Mouse (Mus musculus) heart, embryonic 15.5 days (tissue): ENCODE measurements around the gene Sdha. TPM values are rescaled to one million over a fixed set of nuclear protein-coding genes. Genes with fewer than 3 reads are reported as not detected.

Experiments
- ATAC-seq: fragments of 200-750 bp; cut with Nextera tagmentation; replicated peaks from 2 replicates; pipeline ENCODE4 v1.8.0; 2017; ENCODE audit warnings: low read depth, moderate TSS enrichment; ENCODE audit not compliant: insufficient number of reproducible peaks, insufficient read depth, low FRiP score
- H3K27ac ChIP-seq: fragments of 300-500 bp; sonication (generic); 2 replicates; pipeline ENCODE4 v1.5.1; 2015; ENCODE audit warnings: mild to moderate bottlenecking, inconsistent platforms
- H3K27me3 ChIP-seq: fragments of 300-500 bp; sonication (generic); 2 replicates; pipeline ENCODE4 v1.6.1; 2015; ENCODE audit warnings: inconsistent platforms
- H3K36me3 ChIP-seq: fragments of 300-500 bp; sonication (generic); 2 replicates; pipeline ENCODE4 v1.6.1; 2015; ENCODE audit warnings: mild to moderate bottlenecking, inconsistent platforms
- H3K4me1 ChIP-seq: fragments of 300-500 bp; sonication (generic); replicated peaks from 2 replicates; pipeline ENCODE4 v1.6.1; 2015; ENCODE audit warnings: inconsistent platforms
- H3K4me2 ChIP-seq: fragments of 300-500 bp; sonication (generic); 2 replicates; pipeline ENCODE4 v1.6.1; 2015; ENCODE audit warnings: inconsistent platforms, mild to moderate bottlenecking, moderate library complexity
- H3K4me3 ChIP-seq: fragments of 300-500 bp; sonication (generic); 2 replicates; pipeline ENCODE4 v1.5.1; 2015; ENCODE audit warnings: mild to moderate bottlenecking, inconsistent platforms
- H3K9ac ChIP-seq: fragments of 300-500 bp; sonication (generic); 2 replicates; pipeline ENCODE4 v1.6.1; 2015; ENCODE audit warnings: mild to moderate bottlenecking, inconsistent platforms
- H3K9me3 ChIP-seq: fragments of 300-500 bp; sonication (generic); replicated peaks from 2 replicates; pipeline ENCODE4 v1.6.1; 2016; ENCODE audit warnings: inconsistent platforms
- WGBS: fragments of 180-500 bp; shearing (Covaris S2); methylation state at CpG from one replicate; pipeline ENCODE4 v1.1.7; 2015; ENCODE audit warnings: mixed read lengths; 5-methylcytosine and 5-hydroxymethylcytosine counted together
- polyA plus RNA-seq: library from polyadenylated mRNA; unstranded; fragments of >200 nt; fragmentation: Nextera tagmentation; extraction: Ambion mirVana; gene quantifications from 2 replicates; pipeline ENCODE4 v1.2.1, GENCODE M21; 2015

Gene Sdha
- polyA plus RNA-seq, 1 experiment from 2014 or later: 562 TPM

- H3K36me3 ChIP-seq: peaks cover 35% of the 10 kb centered on the region
- H3K9me3 ChIP-seq: no peaks in the 10 kb centered on the region
- no peak overlapping the region for H3K4me2 ChIP-seq
- H3K4me1 ChIP-seq: no peaks in the 10 kb centered on the region
- no peak overlapping the region for H3K27ac ChIP-seq
- 65% methylated on average over 6 of the region's 6 CpGs for WGBS
- no peak overlapping the region for H3K4me3 ChIP-seq
- no peak; the same call in 1 of the 2 replicates for ATAC-seq
- H3K27me3 ChIP-seq: no peaks in the 10 kb centered on the region
- H3K9ac ChIP-seq: no peak overlapping the region
These were observed 48.5 kb downstream of the Sdha start for GRCm38 (mm10) chr13:74301607-74301984.

- ATAC-seq: peak; percentile 59; the same call in 1 of the 2 replicates
- Histone ChIP-seq H3K9ac (no peak overlapping the region), H3K9me3 (no peaks in the 10 kb centered on the region)
These were observed 49.0 kb downstream of the Sdha start for GRCm38 (mm10) chr13:74300925-74301606.

GRCm38 (mm10) chr13:74296376-74296775 lies 53.7 kb downstream of the Sdha start:
- Histone ChIP-seq H3K9ac (no peak overlapping the region), H3K4me3 (no peak overlapping the region), H3K27me3 (peaks cover 15% of the 10 kb centered on the region), H3K36me3 (no peaks in the 10 kb centered on the region), H3K27ac (no peak overlapping the region), H3K4me1 (peaks cover 5% of the 10 kb centered on the region; the same call in 1 of the 2 replicates), H3K9me3 (no peaks in the 10 kb centered on the region), H3K4me2 (no peak overlapping the region)
- WGBS: 65% methylated on average over 7 of the region's 7 CpGs
- no peak for ATAC-seq

More at GRCm38 (mm10) chr13:74300925-74301606, 49.0 kb downstream of the Sdha start:
- H3K27ac ChIP-seq: no peak overlapping the region
- no peaks in the 10 kb centered on the region for H3K27me3 ChIP-seq
- H3K4me2 ChIP-seq: no peak overlapping the region
- H3K4me3 ChIP-seq: no peak overlapping the region
- H3K4me1 ChIP-seq: no peaks in the 10 kb centered on the region
- H3K36me3 ChIP-seq: peaks cover 31% of the 10 kb centered on the region
- WGBS: 40% methylated on average over 4 of the region's 4 CpGs

GRCm38 (mm10) chr13:74292167-74292566 lies 57.9 kb downstream of the Sdha start, which contains the start of gene Ahrr:
Ahrr (minus strand) TSS chr13:74292331.
- no peak within 1 kb of the TSS for H3K27ac ChIP-seq
- peak within 1 kb of the TSS; percentile 62 for H3K4me2 ChIP-seq
- H3K27me3 ChIP-seq: peaks cover 23% of the 10 kb centered on the region
- peaks cover 5% of the 10 kb centered on the region; the same call in 1 of the 2 replicates for H3K4me1 ChIP-seq
- under 1% methylated on average over 27 of the region's 27 CpGs for WGBS
- ATAC-seq: peak; percentile 66; the same call in 1 of the 2 replicates
- H3K36me3 ChIP-seq: no peaks in the 10 kb centered on the region
- no peak within 1 kb of the TSS; the same call in 1 of the 2 replicates for H3K9ac ChIP-seq
- H3K9me3 ChIP-seq: no peaks in the 10 kb centered on the region
- peak within 1 kb of the TSS; percentile 36 for H3K4me3 ChIP-seq

- Histone ChIP-seq H3K4me1 (peaks cover 5% of the 10 kb centered on the region; the same call in 1 of the 2 replicates), H3K27me3 (peaks cover 23% of the 10 kb centered on the region), H3K4me3 (no peak overlapping the region), H3K4me2 (no peak overlapping the region), H3K9ac (no peak overlapping the region), H3K9me3 (no peaks in the 10 kb centered on the region), H3K36me3 (no peaks in the 10 kb centered on the region), H3K27ac (no peak overlapping the region)
- ATAC-seq: no peak
- 74% methylated on average over 5 of the region's 5 CpGs for whole genome bisulfite sequencing
These were observed 60.4 kb downstream of the Sdha start for GRCm38 (mm10) chr13:74289646-74290045.

GRCm38 (mm10) chr13:74282299-74282698 lies 67.8 kb downstream of the Sdha start:
- 76% methylated on average over 1 of the region's 2 CpGs for WGBS
- no peak for ATAC-seq

GRCm38 (mm10) chr13:74275726-74276125 lies 74.4 kb downstream of the Sdha start:
- no peak overlapping the region for H3K9ac ChIP-seq
- WGBS: 52% methylated on average over 4 of the region's 4 CpGs
- ATAC-seq: no peak
- no peaks in the 10 kb centered on the region for H3K4me1 ChIP-seq
- no peak overlapping the region for H3K4me3 ChIP-seq
- no peak overlapping the region for H3K4me2 ChIP-seq
- no peak overlapping the region for H3K27ac ChIP-seq
- H3K36me3 ChIP-seq: no peaks in the 10 kb centered on the region
- H3K27me3 ChIP-seq: no peaks in the 10 kb centered on the region
- H3K9me3 ChIP-seq: no peaks in the 10 kb centered on the region

More at GRCm38 (mm10) chr13:74282299-74282698, 67.8 kb downstream of the Sdha start:
- Histone ChIP-seq H3K36me3 (no peaks in the 10 kb centered on the region), H3K27me3 (no peaks in the 10 kb centered on the region), H3K4me2 (no peak overlapping the region), H3K27ac (no peak overlapping the region), H3K4me3 (no peak overlapping the region), H3K9me3 (no peaks in the 10 kb centered on the region), H3K4me1 (no peaks in the 10 kb centered on the region), H3K9ac (no peak overlapping the region)

Other genes starting within 250 kb of the Sdha start
- gene Slc9a3, start 228.8 kb downstream of the Sdha start, polyA plus RNA-seq: 0.09 TPM in 1 of 2 replicates, not detected in the other
- 57.0 and 61.2 TPM in 2 replicates for gene Exoc3, start 141.5 kb downstream of the Sdha start, polyA plus RNA-seq
- 1.0 and 1.3 TPM in 2 replicates for gene Ahrr, start 57.9 kb downstream of the Sdha start, polyA plus RNA-seq
- gene Pdcd6, start 32.7 kb downstream of the Sdha start, polyA plus RNA-seq: 83.0 and 93.8 TPM in 2 replicates
- 43.9 and 51.2 TPM in 2 replicates for gene Ccdc127, start within 50 bp of the Sdha start, polyA plus RNA-seq
- 8.4 and 10.2 TPM in 2 replicates for gene Lrrc14b, start 13.7 kb upstream of the Sdha start, polyA plus RNA-seq
- gene Zfp72, start 40.6 kb upstream of the Sdha start, polyA plus RNA-seq: 3.8 and 4.8 TPM in 2 replicates
- 57.7 and 65.8 TPM in 2 replicates for gene Ftl1-ps1, start 49.4 kb upstream of the Sdha start, polyA plus RNA-seq
- gene Zfp825, start 143.7 kb upstream of the Sdha start, polyA plus RNA-seq: 11.8 and 12.7 TPM in 2 replicates